Mouse (Mus musculus) inflammation-experienced regulatory T-cells, adult 6 months (primary cell): ENCODE data around the gene Rpn1. TPM values are rescaled to one million over a fixed set of nuclear protein-coding genes. Genes with fewer than 3 reads are reported as not detected.

ENCODE experiments used
- ATAC-seq: one replicate; pipeline ENCODE4 v1.8.0; 2017
- polyA plus RNA-seq, 3 experiments: library from polyadenylated mRNA; unstranded; fragments of 100-300 nt; shearing (Covaris generic); gene quantifications; one replicate each; pipeline ENCODE4 v1.2.1; 2017

Gene Rpn1
- polyA plus RNA-seq, 3 experiments from 2014 or later = 82.7 to 138 (median 128) TPM

- no peak for ATAC-seq
These were observed 18.3 kb upstream of the Rpn1 start for GRCm38 (mm10) chr6:88065968-88066367.

- no peak for ATAC-seq
These were observed 16.6 kb upstream of the Rpn1 start for GRCm38 (mm10) chr6:88067722-88068121.

GRCm38 (mm10) chr6:88068739-88069138 is 15.5 kb upstream of the Rpn1 start:
- ATAC-seq = no peak

GRCm38 (mm10) chr6:88070468-88070867 is 13.8 kb upstream of the Rpn1 start:
- no peak for ATAC-seq

GRCm38 (mm10) chr6:88071216-88071615 is 13.1 kb upstream of the Rpn1 start:
- no peak for ATAC-seq

GRCm38 (mm10) chr6:88074752-88075554 is 9.3 kb upstream of the Rpn1 start:
- peak; percentile 97 for ATAC-seq

GRCm38 (mm10) chr6:88075960-88076517 is 8.2 kb upstream of the Rpn1 start:
- ATAC-seq = no peak

DNA sequence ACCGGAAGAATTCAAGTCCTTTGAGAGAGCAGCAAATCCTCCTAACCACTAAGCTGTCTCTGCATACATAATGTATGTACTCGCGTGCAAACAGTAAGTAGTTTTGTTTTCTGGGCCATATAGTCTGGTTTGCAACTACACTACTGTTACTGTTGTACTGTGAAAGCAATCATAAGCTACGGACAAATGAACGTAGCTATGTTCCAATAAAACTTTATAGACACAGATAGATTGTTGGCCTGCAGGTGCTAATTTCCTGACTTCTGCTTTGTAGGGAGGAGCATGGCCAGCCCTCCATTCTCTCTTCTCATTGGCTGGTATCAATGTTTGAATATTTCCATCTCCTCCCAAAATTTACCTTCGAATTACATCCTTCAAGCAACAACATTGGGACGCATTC is 1.2 kb upstream of the Rpn1 start:
- ATAC-seq = no peak

DNA sequence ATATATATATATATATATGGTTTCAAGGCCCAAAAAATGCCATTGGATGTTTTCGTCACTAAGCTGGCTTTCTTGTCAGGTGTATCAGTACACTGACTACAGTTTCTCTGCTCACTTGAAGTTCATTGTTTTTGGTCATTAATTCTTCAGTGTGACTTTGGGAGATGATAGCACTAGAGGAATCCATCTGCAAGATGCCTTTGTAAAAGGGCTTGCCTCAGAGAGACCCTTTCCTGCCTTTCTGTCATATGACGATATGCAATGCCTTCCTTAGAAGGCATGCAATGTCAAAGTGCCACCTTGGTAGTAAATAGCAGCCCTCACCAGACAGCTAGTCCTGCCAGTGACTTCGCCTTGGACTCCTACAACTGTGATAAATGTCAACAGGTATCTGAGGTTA is 610 bp upstream of the Rpn1 start:
- peak; percentile 3 for ATAC-seq

DNA sequence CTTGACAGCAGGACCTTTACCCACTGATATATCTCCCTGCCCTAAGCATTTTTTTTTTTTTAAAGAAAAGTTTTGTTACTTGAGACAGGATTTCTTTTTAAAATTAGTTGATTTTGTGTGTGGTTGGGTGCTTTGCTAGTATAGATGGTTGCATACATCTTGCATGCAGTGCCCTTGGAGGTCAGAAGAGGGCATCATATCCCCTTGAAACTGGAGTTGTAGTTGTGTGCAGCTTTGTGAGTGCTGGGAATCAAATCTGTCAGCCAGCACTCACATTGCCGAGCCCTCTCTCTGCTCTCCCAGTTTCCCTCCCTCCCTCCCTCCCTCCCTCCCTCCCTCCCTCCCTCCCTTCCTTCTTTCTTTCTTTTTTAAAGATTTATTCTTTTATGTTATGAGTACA is 4.7 kb downstream of the Rpn1 start:
- no peak for ATAC-seq

GRCm38 (mm10) chr6:88095377-88095776 is 11.1 kb downstream of the Rpn1 start:
- no peak for ATAC-seq

- no peak for ATAC-seq
These were observed 17.8 kb downstream of the Rpn1 start for GRCm38 (mm10) chr6:88102096-88102495.

DNA sequence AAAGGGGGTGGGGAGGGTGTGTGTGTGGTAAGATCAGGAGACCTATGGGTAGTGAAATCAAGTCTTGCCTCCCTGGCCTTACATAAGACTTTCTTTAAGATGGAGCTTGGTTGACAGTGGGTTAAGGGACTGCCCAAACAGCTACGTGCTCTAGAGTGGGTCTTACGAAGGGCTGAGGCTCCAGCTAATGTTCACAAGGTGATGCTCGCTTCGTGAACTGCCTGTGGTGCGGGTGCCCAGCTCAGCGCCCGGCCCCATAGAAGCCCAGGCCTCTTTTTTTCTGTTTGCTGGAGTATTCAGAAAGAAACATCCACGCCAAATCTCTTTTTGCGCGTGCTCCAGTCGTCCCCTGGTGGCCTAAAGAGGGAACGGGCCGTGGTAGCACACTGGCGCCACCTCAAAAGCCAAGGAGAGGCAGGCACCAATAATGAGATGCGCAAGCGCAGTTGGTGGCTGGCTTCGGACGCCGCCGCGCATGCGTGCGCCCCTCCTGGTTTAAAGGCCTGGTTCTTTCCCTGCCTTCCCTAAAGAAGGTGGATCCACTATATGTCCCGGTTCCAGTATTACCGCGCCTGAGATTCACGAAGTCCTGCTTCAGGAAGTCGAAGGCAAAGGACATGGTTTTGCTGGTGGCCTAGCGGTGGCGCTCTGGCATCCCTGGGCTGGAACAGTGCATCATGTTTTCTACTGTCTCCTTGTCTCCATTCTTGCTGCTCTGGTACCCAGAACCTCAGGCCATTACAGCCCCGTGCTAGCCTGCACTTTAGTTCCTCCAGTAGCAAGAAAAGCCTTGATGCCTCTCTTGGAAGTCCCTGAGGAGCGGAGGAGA is 21.7 kb downstream of the Rpn1 start:
- peak; percentile 95 for ATAC-seq

DNA sequence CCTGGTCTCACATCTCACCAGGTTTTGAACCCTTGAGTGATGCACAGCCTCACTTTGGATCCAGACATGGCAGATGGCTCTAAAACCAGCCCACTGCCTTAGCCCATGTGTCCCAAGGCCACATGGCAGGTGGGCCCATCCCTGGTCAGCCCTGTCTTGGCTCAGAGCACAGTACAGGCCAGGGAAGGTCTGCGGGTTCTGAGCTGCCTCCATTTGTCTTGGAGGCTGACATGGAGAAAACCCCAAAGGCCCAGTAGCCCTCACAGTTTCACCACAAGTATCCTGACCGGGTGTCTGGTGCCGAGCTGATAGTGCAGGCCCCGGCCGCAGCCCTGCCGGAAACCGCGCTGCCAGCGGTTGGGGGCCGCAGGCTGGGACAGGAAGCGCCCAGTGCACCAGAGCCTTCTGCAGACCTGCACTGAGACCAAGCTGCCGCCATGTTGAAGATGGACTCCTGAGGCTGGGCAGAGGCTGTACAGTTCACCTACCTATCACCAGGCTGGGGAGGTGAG is 22.4 kb downstream of the Rpn1 start:
- no peak for ATAC-seq

DNA sequence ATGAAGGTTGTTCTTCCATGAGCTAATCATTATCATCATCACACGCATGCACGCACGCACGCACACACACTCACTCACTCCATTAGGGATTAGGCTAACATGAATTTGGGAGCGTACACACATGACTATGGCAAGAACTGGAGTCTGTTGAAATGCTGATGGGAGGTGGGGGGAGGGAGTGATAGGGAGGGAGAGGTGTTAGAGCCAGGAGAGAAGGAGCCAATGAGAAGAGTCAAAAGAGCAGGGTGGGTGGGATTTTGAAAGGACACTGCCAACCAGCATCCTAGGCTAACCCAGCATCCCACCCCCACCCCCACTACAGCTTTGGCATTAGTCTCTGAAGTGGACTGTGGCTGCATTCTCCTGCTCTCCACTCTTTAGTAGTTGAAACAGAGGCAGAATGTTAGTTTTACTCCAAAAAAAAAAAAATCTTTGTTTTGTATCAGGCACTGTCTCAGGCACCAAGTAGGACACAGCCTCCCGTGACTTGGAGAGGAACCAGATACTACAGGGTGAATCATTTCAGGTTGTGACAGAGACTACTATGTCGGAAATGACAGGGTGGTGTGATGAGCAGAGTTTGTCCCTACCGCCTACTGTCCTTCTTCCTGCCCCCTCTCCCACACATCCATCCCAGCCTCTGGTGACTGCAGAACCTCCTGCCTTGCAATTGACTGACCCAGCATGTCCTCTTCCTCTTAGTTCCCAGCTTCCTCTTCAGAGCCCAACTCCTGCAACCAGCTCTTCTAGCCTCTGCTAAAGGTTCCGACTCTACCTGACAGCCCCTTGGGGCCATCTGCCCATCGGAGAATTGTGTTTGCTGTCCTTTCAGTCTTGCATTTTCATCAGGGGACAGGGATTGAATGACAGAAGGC is 23.6 kb downstream of the Rpn1 start:
- ATAC-seq = no peak

GRCm38 (mm10) chr6:88113139-88113538 is 28.9 kb downstream of the Rpn1 start:
- peak; percentile 46 for ATAC-seq

- no peak for ATAC-seq
These were observed 30.1 kb downstream of the Rpn1 start for GRCm38 (mm10) chr6:88114414-88114813.

- ATAC-seq = no peak
These were observed 32.3 kb downstream of the Rpn1 start for GRCm38 (mm10) chr6:88116347-88117183.

DNA sequence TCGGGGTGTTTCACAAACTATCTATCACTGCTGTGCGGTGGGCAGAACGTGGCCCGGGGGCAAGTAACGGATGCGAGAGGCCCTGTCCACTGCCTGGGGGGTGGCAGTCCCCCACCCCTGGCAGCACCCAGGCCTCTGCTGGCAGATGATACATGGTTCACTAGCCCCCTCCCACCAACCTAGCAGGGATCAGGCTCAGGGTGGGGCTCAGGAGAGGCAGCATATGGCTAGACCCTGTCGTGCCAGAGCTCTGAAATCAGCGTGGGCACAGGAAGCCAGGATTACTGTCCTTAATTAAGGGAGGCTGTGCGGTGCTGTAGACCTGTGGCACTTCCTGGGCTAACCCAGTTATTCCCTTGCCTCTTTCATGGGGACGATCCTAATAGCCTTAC is 32.9 kb downstream of the Rpn1 start:
- no peak for ATAC-seq

DNA sequence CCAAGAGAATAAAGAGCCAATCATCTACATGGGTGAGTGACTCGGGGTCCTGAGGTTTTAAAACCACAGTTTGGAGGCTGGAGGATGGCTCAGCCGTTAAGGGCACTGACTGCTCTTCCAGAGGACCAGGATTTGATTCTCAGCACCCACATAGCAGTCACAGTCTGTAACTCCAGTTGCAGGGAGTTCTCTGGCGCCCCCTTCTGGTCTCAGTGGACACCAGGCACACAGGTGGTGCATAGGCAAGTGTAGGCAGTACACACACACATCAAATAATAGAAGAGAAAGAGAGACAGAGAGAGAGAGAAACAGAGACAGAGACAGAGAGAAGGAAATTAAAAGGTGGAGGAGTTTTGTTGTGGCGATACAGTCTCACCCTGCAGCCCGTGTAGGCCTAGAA is 35.0 kb downstream of the Rpn1 start:
- ATAC-seq = no peak

DNA sequence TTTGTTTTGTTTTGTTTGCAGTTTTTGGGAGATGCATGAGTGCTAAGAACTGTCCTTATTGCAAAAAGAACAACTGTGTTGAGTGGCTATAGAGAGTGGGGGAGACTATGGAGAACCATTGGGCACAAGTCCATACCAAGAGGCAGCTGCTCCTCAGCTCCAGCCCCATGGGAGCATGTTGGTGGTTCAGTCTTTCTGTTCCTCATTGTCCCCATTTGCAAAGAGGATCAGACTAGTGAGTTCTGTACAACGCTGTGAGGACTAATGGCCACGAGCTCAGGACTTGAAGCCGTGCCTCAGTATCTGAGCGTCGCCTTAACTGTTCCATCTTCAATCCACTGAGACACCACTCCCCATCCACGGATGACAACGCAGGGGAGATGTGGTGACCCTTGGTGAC is 36.5 kb downstream of the Rpn1 start:
- no peak for ATAC-seq
